Mouse (Mus musculus) neural tube, embryonic 12.5 days (tissue): ENCODE results near the gene Slc16a2. TPM values are rescaled to one million over a fixed set of nuclear protein-coding genes. Genes with fewer than 3 reads are reported as not detected.

Experiments
- ATAC-seq: fragments of 200-750 bp; cut with Nextera tagmentation; 2 replicates; pipeline ENCODE4 v1.8.0; 2017; ENCODE audit warnings: low read depth, mild to moderate bottlenecking, moderate TSS enrichment, moderate library complexity; ENCODE audit not compliant: low FRiP score
- H3K27ac ChIP-seq: fragments of 300-500 bp; sonication (generic); 2 replicates; pipeline ENCODE4 v1.5.1; 2016
- H3K27me3 ChIP-seq: fragments of 300-500 bp; sonication (generic); replicated peaks from 2 replicates; pipeline ENCODE4 v1.6.1; 2016; ENCODE audit warnings: mild to moderate bottlenecking
- H3K36me3 ChIP-seq: fragments of 300-500 bp; sonication (generic); 2 replicates; pipeline ENCODE4 v1.6.1; 2016; ENCODE audit warnings: mild to moderate bottlenecking
- H3K4me1 ChIP-seq: fragments of 300-500 bp; sonication (generic); 2 replicates; pipeline ENCODE4 v1.6.1; 2016
- H3K4me2 ChIP-seq: fragments of 300-500 bp; sonication (generic); replicated peaks from 2 replicates; pipeline ENCODE4 v1.6.1; 2016; ENCODE audit warnings: mild to moderate bottlenecking
- H3K4me3 ChIP-seq: fragments of 300-500 bp; sonication (generic); 2 replicates; pipeline ENCODE4 v1.5.1; 2016
- H3K9ac ChIP-seq: fragments of 300-500 bp; sonication (generic); 2 replicates; pipeline ENCODE4 v1.6.1; 2016; ENCODE audit warnings: mild to moderate bottlenecking
- H3K9me3 ChIP-seq: fragments of 300-500 bp; sonication (generic); 2 replicates; pipeline ENCODE4 v1.6.1; 2016; ENCODE audit warnings: mild to moderate bottlenecking
- WGBS: fragments of 180-500 bp; shearing (Covaris S2); methylation state at CpG from one replicate; pipeline ENCODE4 v1.1.7; 2016; 5-methylcytosine and 5-hydroxymethylcytosine counted together
- polyA plus RNA-seq: library from polyadenylated mRNA; unstranded; fragments of >200 nt; fragmentation: Nextera tagmentation; extraction: Ambion mirVana; gene quantifications from 2 replicates; pipeline ENCODE4 v1.2.1, GENCODE M21; 2016

Slc16a2 gene
- polyA plus RNA-seq, 1 experiment from 2014 or later: 14.4 TPM

DNA sequence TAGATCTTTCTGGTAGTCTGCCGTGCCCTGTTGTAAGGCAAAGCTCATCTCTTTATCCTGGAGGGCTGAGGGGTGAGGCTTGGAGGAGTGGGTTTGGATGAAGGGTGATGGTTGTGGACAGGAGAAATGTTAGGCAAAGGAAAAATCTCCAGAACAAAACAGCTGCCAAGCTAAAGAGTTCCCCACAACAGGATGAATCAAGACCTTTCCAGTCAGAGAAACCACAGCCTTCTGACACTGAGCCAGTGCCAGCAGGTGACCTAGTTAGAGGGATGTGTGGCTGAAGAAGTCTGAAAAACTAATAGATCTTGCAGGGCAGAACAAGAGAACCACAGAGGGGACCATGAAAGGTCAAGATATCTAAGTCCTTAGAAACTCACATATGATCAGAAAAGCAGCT lies 24.8 kb downstream of the Slc16a2 start:
- Histone ChIP-seq H3K4me3 (no peak overlapping the region), H3K36me3 (no peaks in the 10 kb centered on the region), H3K9me3 (no peaks in the 10 kb centered on the region), H3K27ac (no peak overlapping the region), H3K4me2 (no peak overlapping the region), H3K27me3 (peaks cover 25% of the 10 kb centered on the region), H3K9ac (no peak overlapping the region), H3K4me1 (no peaks in the 10 kb centered on the region)
- ATAC-seq: no peak
- WGBS: 88% methylated on average over 1 of the region's 1 CpGs

DNA sequence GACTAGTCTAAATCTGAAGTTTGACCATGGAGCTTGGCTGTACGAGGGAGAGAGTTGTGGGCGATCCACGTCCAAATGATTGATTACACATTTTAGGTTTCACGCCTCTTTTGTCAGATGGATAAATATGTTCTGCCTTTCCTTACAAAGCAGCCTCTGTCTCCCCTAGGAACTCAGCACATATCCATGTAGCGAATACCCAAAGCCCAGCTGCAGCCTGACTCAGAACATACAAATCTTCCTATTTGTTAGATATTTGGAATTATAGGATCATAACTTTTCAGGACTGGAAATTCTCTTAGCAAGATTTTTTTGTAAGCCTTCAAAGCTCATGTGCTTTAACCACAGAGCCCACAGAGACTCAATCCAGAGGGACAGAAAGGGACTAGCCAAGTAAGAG lies 26.3 kb downstream of the Slc16a2 start:
- no peaks in the 10 kb centered on the region for H3K36me3 ChIP-seq
- H3K4me1 ChIP-seq: no peaks in the 10 kb centered on the region
- H3K27me3 ChIP-seq: peaks cover 25% of the 10 kb centered on the region
- no peak overlapping the region for H3K4me2 ChIP-seq
- WGBS: 60% methylated on average over 5 of the region's 5 CpGs
- no peaks in the 10 kb centered on the region for H3K9me3 ChIP-seq
- no peak overlapping the region for H3K27ac ChIP-seq
- no peak for ATAC-seq
- H3K4me3 ChIP-seq: no peak overlapping the region
- H3K9ac ChIP-seq: no peak overlapping the region

DNA sequence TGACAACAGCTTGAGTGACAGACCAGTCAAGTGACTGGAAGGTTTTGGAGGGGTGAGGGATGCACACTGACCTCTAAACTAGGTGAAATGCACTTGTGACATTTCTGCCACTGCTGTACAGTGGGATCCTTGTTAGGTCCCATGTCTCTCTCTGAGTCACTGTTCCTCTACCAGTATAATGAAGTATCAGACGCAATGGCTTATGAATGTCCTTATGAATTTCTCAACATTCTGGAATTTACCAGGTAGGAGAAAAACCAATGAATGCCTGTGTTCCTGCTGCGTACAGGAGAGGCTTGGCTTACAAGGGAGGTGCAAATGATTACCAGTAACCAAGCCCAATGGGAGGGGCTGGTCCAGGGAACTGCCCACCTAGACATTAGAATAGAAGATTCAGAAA lies 30.5 kb downstream of the Slc16a2 start:
- no peak overlapping the region for H3K27ac ChIP-seq
- H3K4me1 ChIP-seq: no peaks in the 10 kb centered on the region
- peaks cover 7% of the 10 kb centered on the region for H3K27me3 ChIP-seq
- H3K9me3 ChIP-seq: no peaks in the 10 kb centered on the region
- H3K4me2 ChIP-seq: no peak overlapping the region
- H3K36me3 ChIP-seq: no peaks in the 10 kb centered on the region
- H3K4me3 ChIP-seq: no peak overlapping the region
- 87% methylated on average over 2 of the region's 2 CpGs for WGBS
- H3K9ac ChIP-seq: no peak overlapping the region
- no peak for ATAC-seq

DNA sequence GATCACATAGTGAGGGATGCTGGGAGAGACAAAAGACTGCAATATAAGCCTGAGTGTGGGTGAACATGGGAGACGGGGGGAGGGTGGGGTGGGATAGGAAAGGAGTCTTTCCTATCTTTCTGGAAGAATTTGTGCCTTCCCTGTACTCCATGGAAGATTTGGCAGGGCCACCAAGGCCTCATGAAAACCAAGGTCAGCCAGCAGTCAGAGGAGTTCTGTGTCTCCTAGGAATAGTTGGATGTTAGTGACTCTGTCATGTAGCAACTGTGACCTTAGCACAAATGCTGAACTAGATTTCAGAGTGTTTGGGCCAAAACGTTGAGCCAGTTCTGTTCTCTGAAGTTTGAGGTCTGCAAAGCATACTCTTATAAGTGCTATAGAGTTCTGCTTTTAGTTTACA lies 36.1 kb downstream of the Slc16a2 start:
- Histone ChIP-seq H3K9me3 (no peaks in the 10 kb centered on the region), H3K27me3 (peaks cover 4% of the 10 kb centered on the region), H3K4me1 (no peaks in the 10 kb centered on the region), H3K4me2 (no peak overlapping the region), H3K36me3 (no peaks in the 10 kb centered on the region), H3K27ac (no peak overlapping the region), H3K9ac (no peak overlapping the region), H3K4me3 (no peak overlapping the region)
- ATAC-seq: no peak
- 68% methylated on average over 2 of the region's 2 CpGs for WGBS

DNA sequence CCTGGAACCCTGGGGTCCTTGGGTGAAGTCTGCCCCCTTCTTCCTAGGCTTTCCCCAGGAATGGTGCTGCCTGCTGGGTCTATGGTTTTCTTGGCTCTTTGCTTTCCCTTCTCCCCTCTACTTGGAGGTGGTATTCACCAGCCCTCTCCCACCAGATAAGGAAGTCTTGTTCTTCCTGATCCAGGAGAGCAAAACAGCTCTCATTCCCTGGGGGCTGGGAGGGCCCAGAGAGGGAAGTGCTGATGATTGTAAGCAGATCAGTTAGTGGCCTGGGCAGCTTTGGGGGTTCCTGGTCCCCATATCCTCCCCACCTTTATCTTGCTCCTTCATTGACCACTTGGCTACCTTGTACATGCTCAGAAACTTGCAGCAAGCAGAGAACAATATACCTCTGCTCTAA lies 45.4 kb downstream of the Slc16a2 start:
- no peaks in the 10 kb centered on the region for H3K4me1 ChIP-seq
- peaks cover 26% of the 10 kb centered on the region for H3K27me3 ChIP-seq
- no peak for ATAC-seq

DNA sequence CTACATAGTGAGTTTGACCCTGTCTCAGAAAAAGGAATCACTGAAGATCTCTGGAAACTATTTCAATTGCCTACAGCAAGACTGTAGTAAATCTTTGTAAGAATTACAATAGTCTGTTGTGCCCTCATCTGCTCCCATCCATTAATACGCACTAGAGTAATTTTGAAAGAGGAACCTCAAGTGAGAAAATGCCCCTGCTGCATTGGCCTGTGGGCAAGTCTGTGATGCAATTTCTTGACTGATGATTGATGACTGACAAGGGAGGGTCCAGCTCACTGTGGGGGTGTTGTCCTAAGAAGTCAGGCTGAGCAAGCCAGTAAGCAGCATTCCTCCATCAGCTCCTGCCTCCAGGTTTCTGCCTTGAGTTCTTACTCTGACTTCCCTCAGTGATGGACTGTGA lies 75.6 kb downstream of the Slc16a2 start:
- H3K9me3 ChIP-seq: no peaks in the 10 kb centered on the region
- WGBS: 77% methylated on average over 1 of the region's 1 CpGs
- peaks cover 16% of the 10 kb centered on the region for H3K27me3 ChIP-seq
- H3K4me1 ChIP-seq: no peaks in the 10 kb centered on the region; the same call in 1 of the 2 replicates
- no peak overlapping the region for H3K4me2 ChIP-seq
- H3K4me3 ChIP-seq: no peak overlapping the region
- no peaks in the 10 kb centered on the region for H3K36me3 ChIP-seq
- no peak overlapping the region for H3K9ac ChIP-seq
- H3K27ac ChIP-seq: no peak overlapping the region
- no peak for ATAC-seq

More for the DNA sequence above, 45.4 kb downstream of the Slc16a2 start:
- Histone ChIP-seq H3K4me3 (no peak overlapping the region), H3K27ac (no peak overlapping the region), H3K9me3 (no peaks in the 10 kb centered on the region), H3K4me2 (no peak overlapping the region), H3K36me3 (no peaks in the 10 kb centered on the region), H3K9ac (no peak overlapping the region)

DNA sequence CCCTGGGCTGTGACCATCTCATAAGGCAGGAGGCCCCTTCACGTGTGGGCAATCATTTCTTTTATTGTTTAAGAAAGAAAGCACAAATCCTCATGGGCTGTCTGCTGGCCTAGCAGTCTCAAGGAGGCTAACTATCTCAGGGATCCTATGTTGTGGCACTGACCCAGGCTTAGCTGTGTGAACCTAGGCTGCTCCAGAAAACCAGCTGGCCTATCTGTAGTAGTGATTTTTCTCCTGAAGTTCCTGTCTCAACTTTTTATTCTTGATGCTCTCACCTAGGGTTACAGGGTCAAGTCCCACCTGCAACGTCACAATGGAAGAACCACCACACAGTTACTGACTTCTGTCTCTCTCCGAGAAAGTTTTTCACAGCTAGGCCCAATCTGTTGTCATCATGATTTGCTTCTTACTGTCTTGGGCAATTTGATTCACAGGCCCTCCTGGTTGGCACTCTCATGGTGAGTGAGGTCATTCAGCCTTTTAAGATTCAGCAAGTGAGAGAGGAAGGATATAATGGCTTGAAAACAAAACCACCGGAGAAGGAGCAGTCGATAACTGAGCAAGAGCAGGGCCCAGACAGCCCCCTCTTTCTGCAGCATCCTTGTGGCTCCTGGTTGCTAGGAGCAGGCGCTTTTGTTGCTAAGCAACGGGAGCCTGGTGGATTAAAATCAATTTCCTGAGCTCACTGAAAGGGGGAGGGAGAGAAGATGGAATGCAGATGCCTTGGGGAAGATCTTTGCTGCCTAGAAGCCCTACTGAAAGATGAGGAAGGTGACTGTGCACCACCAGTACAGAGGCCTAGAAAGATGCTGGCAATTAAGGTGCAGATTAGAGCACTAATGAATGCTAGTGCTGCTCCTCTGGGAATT lies 77.4 kb downstream of the Slc16a2 start:
- peaks cover 34% of the 10 kb centered on the region for H3K27me3 ChIP-seq
- no peak overlapping the region for H3K27ac ChIP-seq
- H3K9me3 ChIP-seq: no peaks in the 10 kb centered on the region
- 31% methylated on average over 7 of the region's 7 CpGs for WGBS
- no peak overlapping the region for H3K4me3 ChIP-seq
- H3K36me3 ChIP-seq: no peaks in the 10 kb centered on the region
- peak; percentile 92 for ATAC-seq
- no peak overlapping the region for H3K4me2 ChIP-seq
- H3K9ac ChIP-seq: no peak overlapping the region
- no peaks in the 10 kb centered on the region; the same call in 1 of the 2 replicates for H3K4me1 ChIP-seq

DNA sequence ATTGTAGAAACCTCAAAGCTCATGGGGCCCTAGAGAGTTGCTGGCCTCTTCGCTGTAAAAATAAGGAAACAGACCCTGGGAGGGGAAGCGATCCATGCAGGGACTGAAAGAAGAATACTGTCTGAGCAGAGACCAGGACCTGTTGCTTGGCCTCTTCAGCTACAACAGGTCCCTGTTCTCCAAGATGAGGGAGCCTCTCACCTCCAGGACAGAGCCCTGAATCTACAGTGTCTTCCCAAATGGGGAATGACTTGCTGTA lies 79.8 kb downstream of the Slc16a2 start:
- 65% methylated on average over 2 of the region's 2 CpGs for WGBS
- peaks cover 39% of the 10 kb centered on the region for H3K27me3 ChIP-seq

DNA sequence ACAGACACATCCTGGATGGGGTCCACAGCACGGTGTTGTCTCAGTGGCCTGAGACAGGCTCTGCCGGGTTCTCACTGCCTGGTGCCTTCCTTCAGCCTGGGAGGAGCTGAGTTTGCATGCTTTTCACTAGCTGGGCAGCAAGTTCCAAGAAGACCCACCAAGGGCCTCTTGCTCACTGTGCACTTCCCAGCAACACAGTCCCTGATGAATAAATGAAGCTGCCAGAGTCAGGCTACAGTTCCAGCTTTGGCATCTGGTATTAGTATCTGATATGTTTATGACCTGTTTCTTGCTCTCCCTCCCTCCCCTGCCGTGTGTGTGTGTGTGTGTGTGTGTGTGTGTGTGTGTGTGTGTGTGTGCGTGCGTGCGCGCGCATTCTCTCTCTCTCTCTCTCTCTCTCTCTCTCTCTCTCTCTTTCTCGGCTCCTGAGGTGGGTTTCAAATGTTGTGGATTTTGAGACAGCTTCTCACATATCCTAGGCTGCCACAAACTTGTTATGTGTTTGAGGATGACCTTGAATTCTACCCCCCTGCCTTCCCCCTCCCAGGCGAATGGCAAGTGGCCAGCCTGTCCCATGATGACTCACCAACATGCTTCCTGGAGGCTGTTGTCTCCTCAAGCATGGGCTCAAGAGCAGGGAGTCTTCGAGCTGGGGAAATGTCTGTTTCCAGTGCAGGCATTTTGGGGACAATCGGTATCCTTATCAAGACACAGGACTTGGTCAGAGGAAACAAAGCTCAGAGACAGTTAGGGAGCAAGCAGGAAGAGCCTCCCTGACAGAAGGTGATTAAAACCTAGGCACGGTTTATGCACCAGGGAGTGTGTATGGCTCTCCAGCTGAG lies 80.3 kb downstream of the Slc16a2 start:
- Histone ChIP-seq H3K4me3 (no peak overlapping the region), H3K9ac (no peak overlapping the region), H3K27me3 (peaks cover 33% of the 10 kb centered on the region), H3K9me3 (no peaks in the 10 kb centered on the region), H3K27ac (no peak overlapping the region), H3K4me2 (no peak overlapping the region), H3K4me1 (no peaks in the 10 kb centered on the region; the same call in 1 of the 2 replicates), H3K36me3 (no peaks in the 10 kb centered on the region)
- no peak for ATAC-seq
- 67% methylated on average over 6 of the region's 13 CpGs for WGBS

More for the DNA sequence above, 79.8 kb downstream of the Slc16a2 start:
- no peaks in the 10 kb centered on the region; the same call in 1 of the 2 replicates for H3K4me1 ChIP-seq
- no peak overlapping the region for H3K27ac ChIP-seq
- H3K4me2 ChIP-seq: no peak overlapping the region
- H3K36me3 ChIP-seq: no peaks in the 10 kb centered on the region
- H3K9ac ChIP-seq: no peak overlapping the region
- no peak overlapping the region for H3K4me3 ChIP-seq
- no peaks in the 10 kb centered on the region for H3K9me3 ChIP-seq
- no peak for ATAC-seq

DNA sequence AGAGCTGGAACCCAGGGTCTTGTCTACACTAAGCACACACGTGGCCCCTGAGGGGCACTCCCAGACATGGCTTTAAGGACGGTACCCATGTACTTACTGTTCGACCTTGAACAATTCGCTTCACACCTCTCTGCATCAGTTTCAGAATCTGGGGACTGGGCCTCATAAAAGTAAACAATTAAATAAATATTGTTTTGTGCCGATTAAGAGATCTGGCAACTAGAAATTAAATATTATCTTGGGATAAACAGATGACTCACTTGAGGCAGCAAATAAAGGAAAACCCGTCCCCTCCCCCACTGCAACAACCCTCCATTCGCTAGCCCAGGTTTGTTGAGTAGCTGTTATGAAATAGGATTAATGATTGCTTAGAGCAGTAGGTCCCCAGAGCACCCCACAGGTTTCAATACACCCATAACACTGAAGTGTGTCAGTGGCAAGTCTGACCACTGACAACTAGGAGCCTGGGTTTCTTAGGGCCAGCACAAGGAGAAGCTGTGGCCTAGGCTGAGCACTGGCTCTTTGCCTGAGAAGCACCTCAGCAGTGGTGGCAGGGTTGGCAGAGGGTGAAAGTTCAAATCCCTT lies 87.7 kb downstream of the Slc16a2 start:
- no peaks in the 10 kb centered on the region for H3K9me3 ChIP-seq
- H3K4me3 ChIP-seq: no peak overlapping the region
- no peaks in the 10 kb centered on the region for H3K36me3 ChIP-seq
- H3K9ac ChIP-seq: no peak overlapping the region
- peaks cover 33% of the 10 kb centered on the region for H3K27me3 ChIP-seq
- no peaks in the 10 kb centered on the region for H3K4me1 ChIP-seq
- 86% methylated on average over 7 of the region's 7 CpGs for WGBS
- no peak for ATAC-seq
- H3K27ac ChIP-seq: no peak overlapping the region
- no peak overlapping the region for H3K4me2 ChIP-seq

DNA sequence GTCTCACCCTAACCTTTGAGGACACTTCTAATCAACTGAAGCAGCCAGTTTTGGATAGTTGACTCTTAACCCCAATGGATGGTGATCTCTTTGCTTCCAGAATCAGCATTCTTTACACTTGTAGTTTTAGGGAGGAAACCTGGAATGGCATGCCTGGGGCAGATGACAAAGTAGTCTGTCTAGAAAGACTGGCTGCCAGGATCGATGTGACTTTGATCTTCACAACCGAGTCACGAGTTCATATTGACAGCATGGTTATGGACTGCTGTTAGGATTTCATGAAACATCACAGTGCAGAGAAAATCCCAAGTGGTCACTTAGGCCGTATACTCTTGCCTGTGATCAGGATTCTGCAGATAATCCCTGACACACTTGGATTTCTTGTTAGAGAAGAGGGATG lies 88.7 kb downstream of the Slc16a2 start:
- H3K4me2 ChIP-seq: no peak overlapping the region
- ATAC-seq: no peak
- WGBS: 80% methylated on average over 4 of the region's 4 CpGs
- H3K27ac ChIP-seq: no peak overlapping the region
- H3K4me3 ChIP-seq: no peak overlapping the region
- no peaks in the 10 kb centered on the region for H3K9me3 ChIP-seq
- no peaks in the 10 kb centered on the region for H3K36me3 ChIP-seq
- no peak overlapping the region for H3K9ac ChIP-seq
- H3K4me1 ChIP-seq: no peaks in the 10 kb centered on the region
- H3K27me3 ChIP-seq: peaks cover 33% of the 10 kb centered on the region

DNA sequence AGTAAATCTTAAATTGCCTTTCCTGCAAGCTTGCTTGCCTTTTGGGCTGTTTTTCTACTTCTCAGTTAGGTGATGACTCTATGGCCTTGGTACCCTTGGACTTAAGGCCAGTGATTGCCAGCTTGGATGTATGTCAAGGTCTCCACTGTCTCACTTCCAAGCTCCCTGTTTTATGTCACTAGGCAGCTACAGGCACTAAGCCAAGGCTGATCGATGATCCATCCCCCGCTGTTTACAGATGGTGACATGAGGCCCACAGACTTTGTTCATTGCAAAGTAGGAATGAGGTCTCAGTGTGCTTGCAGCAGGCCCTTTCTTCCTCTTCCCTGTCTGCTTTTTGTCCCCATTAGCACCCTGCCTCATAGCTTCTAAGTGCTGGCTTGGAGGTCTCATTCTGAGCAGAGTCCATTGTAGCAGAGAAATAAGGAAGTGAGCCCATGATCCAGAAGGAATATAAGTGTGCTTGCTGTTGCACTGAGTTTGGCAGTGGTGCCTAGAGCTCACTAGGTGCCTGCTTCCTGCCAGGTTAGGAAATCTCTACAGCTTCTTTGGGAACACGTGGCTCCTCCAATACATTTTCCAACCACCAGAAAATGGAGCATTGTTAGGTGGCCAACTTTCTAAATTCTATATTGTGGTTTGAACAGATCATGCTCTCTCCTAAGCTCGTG lies 89.6 kb downstream of the Slc16a2 start:
- Histone ChIP-seq H3K27me3 (peaks cover 29% of the 10 kb centered on the region), H3K27ac (no peak overlapping the region), H3K4me3 (no peak overlapping the region), H3K9me3 (no peaks in the 10 kb centered on the region), H3K36me3 (no peaks in the 10 kb centered on the region), H3K4me2 (no peak overlapping the region), H3K9ac (no peak overlapping the region), H3K4me1 (no peaks in the 10 kb centered on the region)
- ATAC-seq: no peak
- WGBS: 76% methylated on average over 4 of the region's 4 CpGs
